Mouse (Mus musculus) heart, embryonic 11.5 days (tissue): Measurements from ENCODE around the gene Itgb6. TPM values are rescaled to one million over a fixed set of nuclear protein-coding genes. Genes with fewer than 3 reads are reported as not detected.

Experiments
- ATAC-seq: fragments of 200-750 bp; cut with Nextera tagmentation; replicated peaks from 2 replicates; pipeline ENCODE4 v1.8.0; 2017; ENCODE audit warnings: moderate library complexity; ENCODE audit not compliant: insufficient number of reproducible peaks, low FRiP score, low TSS enrichment
- H3K27ac ChIP-seq: fragments of 300-500 bp; sonication (generic); 2 replicates; pipeline ENCODE4 v1.5.1; 2014; ENCODE audit warnings: mild to moderate bottlenecking, low read depth, low read length
- H3K27me3 ChIP-seq: fragments of 300-500 bp; sonication (generic); 2 replicates; pipeline ENCODE4 v1.6.1; 2014; ENCODE audit warnings: mild to moderate bottlenecking, low read length, mixed read lengths; ENCODE audit not compliant: control insufficient read depth, insufficient read depth
- H3K36me3 ChIP-seq: fragments of 300-500 bp; sonication (generic); 2 replicates; pipeline ENCODE4 v1.6.1; 2014; ENCODE audit warnings: mild to moderate bottlenecking, low read length, moderate library complexity, mixed read lengths; ENCODE audit not compliant: control insufficient read depth, insufficient read depth
- H3K4me1 ChIP-seq: fragments of 300-500 bp; sonication (generic); 2 replicates; pipeline ENCODE4 v1.6.1; 2014; ENCODE audit warnings: low read length; ENCODE audit not compliant: control insufficient read depth, insufficient read depth
- H3K4me2 ChIP-seq: fragments of 300-500 bp; sonication (generic); 2 replicates; pipeline ENCODE4 v1.6.1; 2014; ENCODE audit warnings: mild to moderate bottlenecking, moderate library complexity
- H3K4me3 ChIP-seq: fragments of 300-500 bp; sonication (generic); 2 replicates; pipeline ENCODE4 v1.5.1; 2014; ENCODE audit warnings: low read depth, low read length
- H3K9ac ChIP-seq: fragments of 300-500 bp; sonication (generic); 2 replicates; pipeline ENCODE4 v1.6.1; 2014; ENCODE audit warnings: mild to moderate bottlenecking, low read depth, low read length, moderate library complexity
- H3K9me3 ChIP-seq: fragments of 300-500 bp; sonication (generic); replicated peaks from 2 replicates; pipeline ENCODE4 v1.6.1; 2016; ENCODE audit warnings: low read length; ENCODE audit not compliant: control insufficient read depth
- WGBS: fragments of 180-500 bp; shearing (Covaris S2); extraction: QIAGEN DNeasy Blood & Tissue Kit; methylation state at CpG from one replicate; pipeline ENCODE4 v1.1.7; 2014; ENCODE audit not compliant: insufficient replicate concordance; 5-methylcytosine and 5-hydroxymethylcytosine counted together
- polyA plus RNA-seq: library from polyadenylated mRNA; unstranded; fragments of >200 nt; fragmentation: Nextera tagmentation; extraction: Ambion mirVana; gene quantifications from 2 replicates; pipeline ENCODE4 v1.2.1, GENCODE M21; 2014

The Itgb6 gene
- polyA plus RNA-seq, 1 experiment from 2014 or later = 0.20 TPM

GRCm38 (mm10) chr2:60554561-60554960 is 167.9 kb downstream of the Itgb6 start:
- peaks cover 14% of the 10 kb centered on the region for H3K4me1 ChIP-seq
- H3K9me3 ChIP-seq = no peaks in the 10 kb centered on the region
- no peaks in the 10 kb centered on the region for H3K27me3 ChIP-seq
- 53% methylated on average over 4 of the region's 4 CpGs for WGBS
- H3K4me3 ChIP-seq = no peak overlapping the region
- H3K9ac ChIP-seq = no peak overlapping the region
- H3K4me2 ChIP-seq = no peak overlapping the region
- no peak for ATAC-seq
- H3K27ac ChIP-seq = no peak overlapping the region
- H3K36me3 ChIP-seq = no peaks in the 10 kb centered on the region

- Histone ChIP-seq H3K36me3 (no peaks in the 10 kb centered on the region), H3K4me1 (peaks cover 14% of the 10 kb centered on the region), H3K9me3 (no peaks in the 10 kb centered on the region), H3K9ac (peak within 1 kb of the TSS; percentile 66), H3K4me3 (peak within 1 kb of the TSS; percentile 48), H3K27ac (peak within 1 kb of the TSS; percentile 46; the same call in 1 of the 2 replicates), H3K4me2 (peak within 1 kb of the TSS; percentile 87), H3K27me3 (no peaks in the 10 kb centered on the region)
- 2% methylated on average over 33 of the region's 33 CpGs for WGBS
- ATAC-seq = no peak; the same call in 1 of the 2 replicates
These were observed 169.4 kb downstream of the Itgb6 start, which contains the start of gene Pla2r1 for GRCm38 (mm10) chr2:60552902-60553682. Pla2r1 (minus strand) TSS chr2:60553308.

- Histone ChIP-seq H3K9me3 (no peaks in the 10 kb centered on the region), H3K27ac (no peak overlapping the region), H3K4me2 (peak overlapping the region; percentile 87), H3K4me3 (peak overlapping the region; percentile 48), H3K27me3 (no peaks in the 10 kb centered on the region), H3K36me3 (no peaks in the 10 kb centered on the region), H3K4me1 (peaks cover 14% of the 10 kb centered on the region), H3K9ac (peak overlapping the region; percentile 66)
- no peak for ATAC-seq
- 26% methylated on average over 21 of the region's 21 CpGs for WGBS
These were observed 170.1 kb downstream of the Itgb6 start for GRCm38 (mm10) chr2:60552177-60552901.

DNA sequence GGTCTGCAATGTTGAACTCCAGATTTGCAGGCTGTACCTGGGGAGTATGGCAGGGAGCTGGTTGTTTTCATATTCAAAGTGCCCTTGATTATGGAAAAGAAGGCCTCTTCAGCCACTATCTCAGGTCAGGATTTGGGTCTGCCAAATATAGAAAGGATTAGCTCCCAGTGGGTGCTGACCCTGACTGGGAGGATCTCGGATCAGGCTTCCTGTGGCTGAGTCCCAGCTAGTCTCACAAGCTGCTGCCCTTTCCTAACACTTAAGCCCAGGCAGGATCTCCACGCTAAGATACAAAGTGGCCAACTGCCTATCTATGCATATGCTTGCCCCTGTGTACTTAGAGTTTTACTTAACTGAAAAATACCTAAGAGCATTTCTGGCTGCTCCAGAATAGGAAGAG is 170.8 kb downstream of the Itgb6 start:
- Histone ChIP-seq H3K4me3 (no peak overlapping the region), H3K27me3 (no peaks in the 10 kb centered on the region), H3K9ac (no peak overlapping the region), H3K27ac (no peak overlapping the region), H3K36me3 (no peaks in the 10 kb centered on the region), H3K9me3 (no peaks in the 10 kb centered on the region), H3K4me2 (no peak overlapping the region; the same call in 1 of the 2 replicates), H3K4me1 (peaks cover 14% of the 10 kb centered on the region)
- 16% methylated on average over 2 of the region's 2 CpGs for WGBS
- no peak for ATAC-seq

- ATAC-seq = no peak
- Histone ChIP-seq H3K27me3 (no peaks in the 10 kb centered on the region), H3K4me2 (no peak overlapping the region), H3K36me3 (no peaks in the 10 kb centered on the region), H3K9me3 (no peaks in the 10 kb centered on the region), H3K4me1 (peaks cover 14% of the 10 kb centered on the region), H3K9ac (no peak overlapping the region), H3K27ac (no peak overlapping the region), H3K4me3 (no peak overlapping the region)
- 91% methylated on average over 8 of the region's 8 CpGs for WGBS
These were observed 171.9 kb downstream of the Itgb6 start for GRCm38 (mm10) chr2:60550521-60550920.

DNA sequence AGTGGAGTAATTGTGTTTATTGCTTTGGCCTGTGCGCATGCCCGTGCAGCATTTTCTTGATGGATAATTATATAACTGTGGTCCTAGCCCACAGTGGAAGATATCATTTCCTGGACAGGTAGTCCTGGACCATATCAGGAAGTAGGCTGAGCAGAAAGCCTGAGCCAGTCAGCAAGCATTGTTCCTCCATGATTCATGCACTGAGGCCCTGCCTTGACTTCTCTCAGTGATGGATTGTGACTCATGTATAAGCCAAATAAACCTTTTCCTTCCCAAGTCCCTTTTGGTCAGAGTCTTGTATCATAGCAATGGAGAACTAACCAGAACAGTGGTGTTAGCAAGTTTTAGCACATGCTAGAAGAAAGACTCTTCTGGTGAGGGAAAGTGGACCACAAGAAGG is 172.6 kb downstream of the Itgb6 start:
- no peak overlapping the region for H3K4me3 ChIP-seq
- H3K9ac ChIP-seq = no peak overlapping the region
- H3K27me3 ChIP-seq = no peaks in the 10 kb centered on the region
- peaks cover 14% of the 10 kb centered on the region for H3K4me1 ChIP-seq
- H3K9me3 ChIP-seq = no peaks in the 10 kb centered on the region
- WGBS = 78% methylated on average over 2 of the region's 2 CpGs
- no peak overlapping the region for H3K4me2 ChIP-seq
- ATAC-seq = no peak
- H3K27ac ChIP-seq = no peak overlapping the region
- H3K36me3 ChIP-seq = no peaks in the 10 kb centered on the region

Other genes starting within 250 kb of the Itgb6 start
- 3.2 and 3.3 TPM in 2 replicates for gene Pla2r1, start 169.3 kb downstream of the Itgb6 start, polyA plus RNA-seq
- gene Rbms1, start 240.5 kb upstream of the Itgb6 start, polyA plus RNA-seq = 101 and 121 TPM in 2 replicates